Mouse (Mus musculus) CH12.LX (cell line): ENCODE measurements around the gene Trafd1. TPM values are rescaled to one million over a fixed set of nuclear protein-coding genes. Genes with fewer than 3 reads are reported as not detected.
"Not testable (repeated sequence)": the region's sequence is repeated elsewhere in the genome, so short reads cannot be mapped to it uniquely, and the experiment has no call there.

Source experiments
- DNase-seq: peaks from one replicate; pipeline ENCODE4 v3.0.0-alpha.2; 2013; ENCODE audit errors: extremely low read depth
- H3K27ac ChIP-seq: 2 replicates; pipeline ENCODE4 v1.5.1; 2012; ENCODE audit warnings: low read depth, mild to moderate bottlenecking, control low read depth, moderate library complexity; ENCODE audit not compliant: insufficient read depth
- H3K27me3 ChIP-seq: replicated peaks from 2 replicates; pipeline ENCODE3; 2012; ENCODE audit warnings: inconsistent platforms
- H3K36me3 ChIP-seq, 2 experiments: replicated peaks in 1 of 2; 2 replicates each; pipeline versions ENCODE3 to v1.6.1; 2012; ENCODE audit warnings: inconsistent platforms in 1 of 2, low read length in 1 of 2, mild to moderate bottlenecking in 1 of 2, mixed read lengths in 1 of 2, moderate library complexity in 1 of 2; ENCODE audit not compliant: control insufficient read depth in 1 of 2, insufficient read depth in 1 of 2
- H3K4me1 ChIP-seq, 2 experiments: 2 replicates each; pipeline ENCODE4 v1.6.1; 2012; ENCODE audit warnings: inconsistent platforms in 1 of 2, moderate library complexity in 1 of 2; ENCODE audit not compliant: insufficient read depth in 2 of 2, control insufficient read depth in 1 of 2
- H3K4me2 ChIP-seq: 2 replicates; pipeline ENCODE4 v1.6.1; 2012; ENCODE audit warnings: low read depth, mild to moderate bottlenecking, control low read depth; ENCODE audit not compliant: poor library complexity, insufficient read depth, severe bottlenecking
- H3K4me3 ChIP-seq, 3 experiments: fragments of 150-350 bp in 1 of 3; sonication (generic) in 1 of 3; replicated peaks in 1 of 3; 2 replicates each; pipeline versions ENCODE3 to v1.5.1; 2011 to 2012; ENCODE audit warnings: low read depth in 2 of 3, low read length in 2 of 3, mild to moderate bottlenecking in 2 of 3, moderate library complexity in 2 of 3, control low read depth in 1 of 3, improper control_type of control experiment in 1 of 3, inconsistent platforms in 1 of 3, mixed read lengths in 1 of 3; ENCODE audit not compliant: poor library complexity in 1 of 3
- H3K79me2 ChIP-seq: replicated peaks from 2 replicates; pipeline ENCODE4 v1.6.1; 2012; ENCODE audit warnings: mild to moderate bottlenecking, moderate library complexity; ENCODE audit not compliant: control insufficient read depth, poor library complexity, insufficient read depth, severe bottlenecking; ENCODE audit errors: extremely low read depth
- H3K9ac ChIP-seq: 2 replicates; pipeline ENCODE4 v1.6.1; 2012; ENCODE audit warnings: low read depth, mild to moderate bottlenecking, control low read depth, moderate library complexity; ENCODE audit not compliant: insufficient read depth
- H3K9me3 ChIP-seq: replicated peaks from 2 replicates; pipeline ENCODE3; 2012; ENCODE audit warnings: low read length, inconsistent platforms, mixed read lengths
- CHD1 ChIP-seq: IDR thresholded peaks from 2 replicates; pipeline ENCODE4 v1.6.1; 2012; ENCODE audit warnings: low read depth, low read length, improper control_type of control experiment, inconsistent platforms
- CHD2 ChIP-seq: IDR thresholded peaks from 2 replicates; pipeline ENCODE4 v1.6.1; 2011; ENCODE audit warnings: low read length, improper control_type of control experiment
- CTCF ChIP-seq, 2 experiments: IDR thresholded peaks in 1 of 2; conservative IDR thresholded peaks in 1 of 2; 2 replicates each; pipeline ENCODE4 v1.5.1; 2011 to 2012; ENCODE audit warnings: low read depth in 2 of 2, low read length in 2 of 2, improper control_type of control experiment in 1 of 2, inconsistent platforms in 1 of 2, mild to moderate bottlenecking in 1 of 2, moderate library complexity in 1 of 2
- EP300 ChIP-seq: IDR thresholded peaks from 2 replicates; pipeline ENCODE4 v1.6.1; 2011; ENCODE audit warnings: low read length, improper control_type of control experiment
- ETS1 ChIP-seq: conservative IDR thresholded peaks from 2 replicates; pipeline ENCODE4 v1.6.1; 2012; ENCODE audit warnings: low read depth, mild to moderate bottlenecking, inconsistent platforms, low read length, improper control_type of control experiment, moderate library complexity
- HCFC1 ChIP-seq: IDR thresholded peaks from 2 replicates; pipeline ENCODE4 v1.6.1; 2012; ENCODE audit warnings: low read depth, mild to moderate bottlenecking, inconsistent platforms, low read length, improper control_type of control experiment
- IRF4 ChIP-seq: IDR thresholded peaks from 2 replicates; pipeline ENCODE4 v1.6.1; 2014; ENCODE audit warnings: low read depth, mild to moderate bottlenecking, inconsistent platforms, low read length, improper control_type of control experiment
- KAT2A ChIP-seq: IDR thresholded peaks from 2 replicates; pipeline ENCODE4 v1.6.1; 2012; ENCODE audit warnings: low read length, improper control_type of control experiment, inconsistent platforms; ENCODE audit not compliant: insufficient replicate concordance
- MAFK ChIP-seq: IDR thresholded peaks from 2 replicates; pipeline ENCODE4 v1.6.1; 2011; ENCODE audit warnings: low read length, improper control_type of control experiment; ENCODE audit not compliant: insufficient replicate concordance
- MAX ChIP-seq: IDR thresholded peaks from 2 replicates; pipeline ENCODE4 v1.6.1; 2011; ENCODE audit warnings: low read length, improper control_type of control experiment
- MAZ ChIP-seq: IDR thresholded peaks from 2 replicates; pipeline ENCODE4 v1.6.1; 2012; ENCODE audit warnings: low read depth, mild to moderate bottlenecking, inconsistent platforms, low read length, improper control_type of control experiment, moderate library complexity
- MEF2A ChIP-seq: IDR thresholded peaks from 2 replicates; pipeline ENCODE4 v1.6.1; 2014; ENCODE audit warnings: low read depth, mild to moderate bottlenecking, inconsistent platforms, low read length, improper control_type of control experiment, borderline replicate concordance
- MXI1 ChIP-seq: IDR thresholded peaks from 2 replicates; pipeline ENCODE4 v1.6.1; 2011; ENCODE audit warnings: mild to moderate bottlenecking, low read depth, low read length, improper control_type of control experiment
- NELFE ChIP-seq: IDR thresholded peaks from 2 replicates; pipeline ENCODE4 v1.6.1; 2011; ENCODE audit warnings: low read depth, low read length, improper control_type of control experiment
- NRF1 ChIP-seq: IDR thresholded peaks from 2 replicates; pipeline ENCODE4 v1.6.1; 2014; ENCODE audit warnings: low read depth, mild to moderate bottlenecking, inconsistent platforms, low read length, improper control_type of control experiment, moderate library complexity
- PAX5 ChIP-seq: IDR thresholded peaks from 2 replicates; pipeline ENCODE4 v1.6.1; 2012; ENCODE audit warnings: low read length, inconsistent platforms, mixed read lengths
- POLR2A ChIP-seq: IDR thresholded peaks from 2 replicates; pipeline ENCODE4 v1.6.1; 2011; ENCODE audit warnings: low read depth, mild to moderate bottlenecking, improper control_type of control experiment, low read length
- SIN3A ChIP-seq: IDR thresholded peaks from 2 replicates; pipeline ENCODE4 v1.6.1; 2012; ENCODE audit warnings: low read length, improper control_type of control experiment, inconsistent platforms
- TCF12 ChIP-seq: IDR thresholded peaks from 2 replicates; pipeline ENCODE4 v1.6.1; 2014; ENCODE audit warnings: low read depth, mild to moderate bottlenecking, inconsistent platforms, low read length, improper control_type of control experiment
- USF1 ChIP-seq: IDR thresholded peaks from 2 replicates; pipeline ENCODE4 v1.6.1; 2014; ENCODE audit warnings: low read depth, mild to moderate bottlenecking, inconsistent platforms, low read length, improper control_type of control experiment
- USF2 ChIP-seq: conservative IDR thresholded peaks from 2 replicates; pipeline ENCODE4 v1.6.1; 2011; ENCODE audit warnings: low read depth, low read length, improper control_type of control experiment
- ZMIZ1 ChIP-seq: IDR thresholded peaks from 2 replicates; pipeline ENCODE4 v1.6.1; 2012; ENCODE audit warnings: low read depth, mild to moderate bottlenecking, inconsistent platforms, low read length, improper control_type of control experiment
- dilution Hi-C: fragments of 300-500 bp; cut with MboI; formaldehyde crosslinking; loops from 2 replicates; pipeline ENCODE4 v1.14.3; 2020; ENCODE audit warnings: low sequenced_read_pairs; ENCODE audit not compliant: extremely low pct_unique_long_range_greater_than_20kb, extremely low pct_ligation_motif_present
- in situ Hi-C: fragments of 300-500 bp; cut with MboI; formaldehyde crosslinking; loops from 3 replicates; pipeline ENCODE4 v1.14.3; 2019; ENCODE audit warnings: low sequenced_read_pairs, low pct_ligation_motif_present, low pct_unique_long_range_greater_than_20kb, mixed read lengths
- polyA plus RNA-seq: library from polyadenylated mRNA; unstranded; fragments of >175 nt; gene quantifications from 2 replicates; pipeline ENCODE4 v1.2.1, GENCODE M21; 2012; ENCODE audit warnings: low read depth; ENCODE audit not compliant: insufficient read length
- total RNA-seq, 2 experiments: library from RNA; depleted of rRNA; stranded (reverse); fragments of 300-350 nt in 1 of 2; fragments of >200 nt in 1 of 2; gene quantifications; 2 replicates each; pipeline ENCODE4 v1.2.3; 2012 to 2014

Trafd1 gene
- total and polyA plus RNA-seq, 3 experiments = 31.7 to 52.8 (median 42.3) TPM

DNA sequence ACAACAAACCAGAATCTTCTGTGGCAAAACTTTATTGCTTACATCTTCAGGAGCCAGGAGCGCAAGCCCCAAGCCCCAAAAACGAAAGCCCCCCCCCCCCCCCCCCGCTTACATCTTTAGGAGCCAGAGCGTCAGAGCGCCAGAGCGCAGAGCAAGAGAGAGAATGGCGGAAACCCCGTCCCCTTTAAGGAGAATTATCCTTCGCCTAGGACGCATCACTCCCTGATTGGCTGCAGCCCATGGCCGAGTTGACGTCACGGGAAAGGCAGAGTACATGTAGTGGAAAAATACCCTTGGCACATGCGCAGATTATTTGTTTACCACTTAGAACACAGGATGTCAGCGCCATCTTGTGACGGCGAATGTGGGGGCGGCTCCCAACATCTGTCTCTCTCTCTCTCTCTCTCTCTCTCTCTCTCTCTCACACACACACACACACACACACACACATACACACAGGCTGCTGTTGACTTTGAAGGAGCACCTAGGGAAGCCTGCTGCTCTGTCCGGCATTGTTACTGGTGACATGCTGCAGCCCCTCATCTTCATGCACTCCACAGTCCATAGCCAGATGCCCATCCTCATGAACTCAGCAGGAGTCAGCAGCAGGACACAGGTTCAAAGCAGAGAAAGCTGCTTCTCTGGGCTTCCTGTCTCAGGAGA lies 55.1 kb downstream of the Trafd1 start:
- peak overlapping the region; percentile 85 for H3K27ac ChIP-seq
- H3K9ac ChIP-seq = peak overlapping the region; percentile 95
- peak overlapping the region; percentile 25 for H3K4me2 ChIP-seq
- H3K9me3 ChIP-seq, in situ Hi-C loops, H3K79me2 ChIP-seq, H3K27me3 ChIP-seq, dilution Hi-C loops: not testable (repeated sequence)
- TF ChIP-seq HCFC1 (peak; percentile 23; the same call in 1 of the 2 replicates), NELFE (peak; percentile 59; the same call in 1 of the 2 replicates), POLR2A (peak; percentile 55), NRF1 (peak; percentile 56), TCF12 (peak; percentile 37; the same call in 1 of the 2 replicates)
- peaks cover 13 to 23% of the 10 kb centered on the region in 2 experiments for H3K4me1 ChIP-seq
- peaks cover 56 to 75% of the 10 kb centered on the region in 2 experiments for H3K36me3 ChIP-seq
- H3K4me3 ChIP-seq = peak overlapping the region; percentile 59 to 79 (median 78)
- DNase-seq = peak; percentile 48

DNA sequence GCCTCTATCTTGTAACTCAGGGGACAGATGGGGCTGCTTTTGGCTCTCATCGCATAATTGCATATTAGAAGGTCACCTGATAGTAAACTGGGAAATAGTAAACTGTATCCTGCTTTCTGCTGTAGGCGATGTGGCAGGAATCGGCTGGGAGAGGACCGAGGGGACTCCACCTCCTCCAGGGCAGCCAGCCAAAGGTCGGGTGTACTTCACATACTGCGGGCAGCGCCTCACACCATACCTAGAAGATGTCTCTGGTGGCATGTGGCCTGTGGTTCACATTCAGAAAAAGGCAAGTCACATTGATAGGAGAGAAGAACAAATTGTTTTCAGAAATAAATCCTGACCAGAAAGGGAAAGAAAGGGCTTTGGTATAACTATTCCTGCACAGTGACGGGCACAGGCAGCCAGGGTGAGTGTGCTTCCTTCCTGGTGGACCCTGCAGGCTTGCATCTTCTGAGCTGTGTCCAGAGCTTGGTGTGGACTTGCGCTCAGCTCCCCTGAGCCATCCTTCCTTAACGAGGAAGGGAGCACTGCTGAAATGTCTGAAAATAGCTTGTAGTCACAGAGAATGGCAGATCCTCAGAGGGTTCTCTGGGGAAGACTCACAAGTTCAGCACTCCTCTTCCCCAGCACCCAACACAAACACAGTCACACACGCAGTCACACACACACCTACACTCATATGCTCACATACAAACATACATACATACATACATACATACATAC lies 55.9 kb downstream of the Trafd1 start:
- H3K27me3 ChIP-seq = no peaks in the 10 kb centered on the region
- H3K9ac ChIP-seq = peak overlapping the region; percentile 95
- H3K27ac ChIP-seq = peak overlapping the region; percentile 58
- dilution Hi-C loops (no loop called here), in situ Hi-C loops (no loop called here)
- H3K9me3 ChIP-seq = no peaks in the 10 kb centered on the region
- peak overlapping the region; percentile 59 to 79 (median 78) for H3K4me3 ChIP-seq
- H3K4me2 ChIP-seq = peak overlapping the region; percentile 60
- TF ChIP-seq MEF2A = no peak
- peak; percentile 64; the same call in 1 of the 2 replicates for TF ChIP-seq CHD1
- H3K79me2 ChIP-seq = no peaks in the 10 kb centered on the region
- H3K4me1 ChIP-seq = peaks cover 13 to 23% of the 10 kb centered on the region in 2 experiments
- H3K36me3 ChIP-seq = peaks cover 57 to 73% of the 10 kb centered on the region in 2 experiments
- DNase-seq = no peak

DNA sequence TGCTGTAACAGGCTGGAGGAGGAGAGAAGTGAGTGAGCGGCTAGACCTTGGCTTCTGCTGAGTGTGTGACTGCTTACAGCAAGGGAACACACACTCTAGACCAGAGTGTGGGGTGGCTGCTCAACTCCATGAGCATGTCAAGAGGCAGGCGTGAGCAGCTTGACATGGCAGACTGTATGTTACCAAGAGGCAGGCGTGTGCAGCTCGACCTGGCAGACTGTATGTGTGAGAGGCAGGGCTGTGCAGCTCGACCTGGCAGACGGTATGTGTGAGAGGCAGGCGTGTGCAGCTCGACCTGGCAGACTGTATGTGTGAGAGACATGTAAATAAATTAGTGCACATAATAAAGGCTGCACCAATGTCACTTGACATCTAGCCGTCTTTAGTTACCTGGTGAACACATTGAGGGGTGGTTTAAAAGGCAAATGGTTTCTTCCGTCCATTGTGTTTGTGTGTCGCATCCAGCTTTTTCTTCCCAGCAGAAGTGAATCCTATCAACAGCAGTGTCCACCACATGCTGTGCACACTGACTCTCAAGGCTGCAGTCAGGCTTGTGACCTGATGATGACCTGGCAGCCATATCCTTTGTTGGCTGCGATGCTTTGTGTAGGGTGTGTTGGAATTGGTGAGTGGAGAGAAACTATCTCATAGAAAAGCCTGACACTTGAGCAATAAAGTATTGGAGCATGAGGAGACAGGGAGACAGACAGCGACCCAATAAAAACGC lies 59.2 kb downstream of the Trafd1 start:
- DNase-seq = no peak
- H3K4me3 ChIP-seq = no peak overlapping the region
- H3K79me2 ChIP-seq = no peaks in the 10 kb centered on the region
- H3K9me3 ChIP-seq = no peaks in the 10 kb centered on the region
- peaks cover 13 to 23% of the 10 kb centered on the region in 2 experiments for H3K4me1 ChIP-seq
- no peak overlapping the region for H3K27ac ChIP-seq
- H3K27me3 ChIP-seq = no peaks in the 10 kb centered on the region
- in situ Hi-C loops (no loop called here), dilution Hi-C loops (no loop called here)
- H3K36me3 ChIP-seq = peaks cover 55 to 78% of the 10 kb centered on the region in 2 experiments
- no peak overlapping the region for H3K9ac ChIP-seq
- H3K4me2 ChIP-seq = no peak overlapping the region
- no peak for TF ChIP-seq MXI1
- no peak for TF ChIP-seq USF2
- no peak for TF ChIP-seq USF1
- TF ChIP-seq PAX5 = no peak
- TF ChIP-seq POLR2A = no peak
- TF ChIP-seq SIN3A = no peak
- TF ChIP-seq TCF12 = no peak
- no peak for TF ChIP-seq ZMIZ1
- TF ChIP-seq KAT2A = no peak
- no peak for TF ChIP-seq MAX
- no peak for TF ChIP-seq MAZ
- TF ChIP-seq CTCF (conservative IDR thresholded peaks at IDR 0.05 in 1 of 2, IDR thresholded peaks at IDR 0.05 in 1 of 2; ENCODE audit: low read depth in 2 of 2, low read length in 2 of 2) = no peak
- TF ChIP-seq CHD2 = no peak
- TF ChIP-seq MEF2A = no peak
- TF ChIP-seq EP300 = no peak
- no peak for TF ChIP-seq MAFK
- TF ChIP-seq IRF4 = no peak
- TF ChIP-seq ETS1 = no peak
